8 mouse cellular contexts compared by ENCODE assay signal in genomic region chr5:150431286-150431685, GRCm38 (mm10).
DNase-seq lines count a peak whose midpoint lies in the region; ATAC-seq and TF ChIP-seq lines count a peak whose summit lies in the region.

No protein-coding gene starts in this region.

- H3K36me3 ChIP-seq in hindbrain, embryonic 11.5 days (ENCODE audit: control insufficient read depth, insufficient read depth, low read length) = no peaks in the 10 kb centered on the region
- peaks cover 50% of the 10 kb centered on the region for H3K36me3 ChIP-seq in hindbrain, embryonic 12.5 days
- no peaks in the 10 kb centered on the region for H3K36me3 ChIP-seq in testis, adult 2 months (ENCODE audit: control insufficient read depth, insufficient read depth, low read length)
- no peaks in the 10 kb centered on the region for H3K36me3 ChIP-seq in intestine, embryonic 16.5 days (ENCODE audit: control insufficient read depth, insufficient read depth, low read length)

- DNase-seq in hindbrain, embryonic 11.5 days (ENCODE audit: low spot score) = peak; percentile 19
- no peak for DNase-seq in testis, postnatal 14 days (ENCODE audit: low spot score)
- no peak for DNase-seq in embryo, embryonic 9.5 days (ENCODE audit: extremely low spot score)

- no peaks in the 10 kb centered on the region for H3K9me3 ChIP-seq in hindbrain, embryonic 11.5 days (ENCODE audit: control insufficient read depth, low read length)
- peaks cover 8% of the 10 kb centered on the region for H3K9me3 ChIP-seq in hindbrain, embryonic 12.5 days (replicated peaks)
- H3K9me3 ChIP-seq in intestine, embryonic 16.5 days (ENCODE audit: control insufficient read depth, low read length) = no peaks in the 10 kb centered on the region

- no peaks in the 10 kb centered on the region for H3K27me3 ChIP-seq in hindbrain, embryonic 11.5 days (ENCODE audit: control insufficient read depth, insufficient read depth, low read length)
- H3K27me3 ChIP-seq in hindbrain, embryonic 12.5 days = no peaks in the 10 kb centered on the region
- H3K27me3 ChIP-seq in testis, adult 2 months (ENCODE audit: control insufficient read depth, insufficient read depth, low read length) = no peaks in the 10 kb centered on the region
- no peaks in the 10 kb centered on the region for H3K27me3 ChIP-seq in intestine, embryonic 16.5 days (replicated peaks; ENCODE audit: control insufficient read depth, insufficient read depth, low read length)

- no peak for TF ChIP-seq POLR2A in testis, adult 2 months (IDR thresholded peaks at IDR 0.05; ENCODE audit: control insufficient read depth, low read depth, low read length)

- H3K4me2 ChIP-seq in hindbrain, embryonic 11.5 days (replicated peaks; ENCODE audit: low read depth, low read length) = no peak overlapping the region
- H3K4me2 ChIP-seq in hindbrain, embryonic 12.5 days (replicated peaks) = no peak overlapping the region
- no peak overlapping the region for H3K4me2 ChIP-seq in intestine, embryonic 16.5 days (ENCODE audit: low read depth, low read length)

- H3K27ac ChIP-seq in hindbrain, embryonic 11.5 days (ENCODE audit: low read depth, low read length) = no peak overlapping the region
- H3K27ac ChIP-seq in hindbrain, embryonic 12.5 days = no peak overlapping the region
- H3K27ac ChIP-seq in testis, adult 2 months (ENCODE audit: control insufficient read depth, insufficient read depth, low read depth, low read length) = no peak overlapping the region
- no peak overlapping the region for H3K27ac ChIP-seq in intestine, embryonic 16.5 days (ENCODE audit: low read length)

- no peaks in the 10 kb centered on the region for H3K4me1 ChIP-seq in hindbrain, embryonic 11.5 days (replicated peaks; ENCODE audit: control insufficient read depth, insufficient read depth, low read length)
- H3K4me1 ChIP-seq in hindbrain, embryonic 12.5 days = peaks cover under 1% of the 10 kb centered on the region; the same call in 1 of the 2 replicates
- H3K4me1 ChIP-seq in testis, adult 2 months (ENCODE audit: control insufficient read depth, insufficient read depth, low read length) = peaks cover 5% of the 10 kb centered on the region
- H3K4me1 ChIP-seq in intestine, embryonic 16.5 days (ENCODE audit: control insufficient read depth, insufficient read depth, low read length) = no peaks in the 10 kb centered on the region

- no peak for ATAC-seq in hindbrain, embryonic 11.5 days (ENCODE audit: low FRiP score)
- no peak for ATAC-seq in hindbrain, embryonic 12.5 days (ENCODE audit: low FRiP score)
- ATAC-seq in granulocyte monocyte progenitor cell, adult 5-6 weeks (replicated peaks; ENCODE audit: poor library complexity, severe bottlenecking) = peak; percentile 48; the same call in 1 of the 2 replicates
- ATAC-seq in megakaryocyte-erythroid progenitor cell, adult 5-6 weeks (replicated peaks; ENCODE audit: low FRiP score, low TSS enrichment, poor library complexity, severe bottlenecking) = no peak
- ATAC-seq in intestine, embryonic 16.5 days = no peak

- 96% methylated on average over 7 of the region's 7 CpGs for WGBS in hindbrain, embryonic 11.5 days
- 91% methylated on average over 7 of the region's 7 CpGs for WGBS in hindbrain, embryonic 12.5 days
- WGBS in intestine, embryonic 16.5 days = 94% methylated on average over 7 of the region's 7 CpGs

- peak; percentile 73; the same call in 1 of the 2 replicates for TF ChIP-seq CTCF in testis, adult 2 months (IDR thresholded peaks at IDR 0.05; ENCODE audit: control insufficient read depth, insufficient read depth, insufficient replicate concordance, low read depth, low read length)

- H3K9ac ChIP-seq in hindbrain, embryonic 11.5 days (ENCODE audit: low read depth, low read length) = no peak overlapping the region
- no peak overlapping the region for H3K9ac ChIP-seq in hindbrain, embryonic 12.5 days
- no peak overlapping the region for H3K9ac ChIP-seq in intestine, embryonic 16.5 days (ENCODE audit: low read depth, low read length)

- no peak overlapping the region for H3K4me3 ChIP-seq in hindbrain, embryonic 11.5 days (ENCODE audit: low read depth, low read length)
- no peak overlapping the region for H3K4me3 ChIP-seq in hindbrain, embryonic 12.5 days
- H3K4me3 ChIP-seq in testis, adult 2 months (ENCODE audit: control insufficient read depth, low read depth, low read length) = no peak overlapping the region
- H3K4me3 ChIP-seq in intestine, embryonic 16.5 days (ENCODE audit: low read length) = no peak overlapping the region
